Mouse (Mus musculus) spleen, postnatal 10 days (tissue): Measurements from ENCODE around the gene Mfsd8.
"Not testable (repeated sequence)": the region's sequence is repeated elsewhere in the genome, so short reads cannot be mapped to it uniquely, and the experiment has no call there.

ENCODE experiments used
- DNase-seq, 2 experiments: peaks; one replicate each; pipeline ENCODE4 v3.0.0; 2021 to 2022; ENCODE audit warnings: low spot score in 2 of 2

Mfsd8 gene

DNA sequence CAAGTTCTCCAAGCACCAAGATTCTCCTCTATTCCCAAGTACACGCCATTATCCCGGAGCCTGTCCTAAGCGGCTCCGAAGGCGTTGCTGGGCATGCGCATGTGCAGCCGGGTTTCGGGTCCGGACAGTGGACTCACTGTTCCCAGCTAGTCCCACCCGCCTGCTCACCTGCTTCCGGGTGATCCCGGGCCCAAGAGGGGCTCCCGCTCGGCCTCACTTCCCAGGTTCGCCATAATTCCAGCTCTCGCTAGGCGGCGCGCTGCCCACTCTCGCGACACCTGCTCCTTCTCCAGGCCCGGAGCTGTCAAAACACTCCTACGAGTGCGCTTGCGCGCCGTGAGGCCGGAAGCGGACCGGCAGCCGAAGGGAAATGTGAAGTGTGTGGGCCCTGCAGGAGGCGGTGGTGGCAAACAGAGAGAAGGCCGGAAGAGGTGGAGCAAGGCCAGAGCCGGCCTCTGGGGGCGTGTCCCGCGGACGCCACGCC is at the start of gene Mfsd8:
Gene Mfsd8, minus strand, starts transcription at position 414 of the 484 bp plus-strand sequence.
- DNase-seq: peak; percentile 85 to 95

DNA sequence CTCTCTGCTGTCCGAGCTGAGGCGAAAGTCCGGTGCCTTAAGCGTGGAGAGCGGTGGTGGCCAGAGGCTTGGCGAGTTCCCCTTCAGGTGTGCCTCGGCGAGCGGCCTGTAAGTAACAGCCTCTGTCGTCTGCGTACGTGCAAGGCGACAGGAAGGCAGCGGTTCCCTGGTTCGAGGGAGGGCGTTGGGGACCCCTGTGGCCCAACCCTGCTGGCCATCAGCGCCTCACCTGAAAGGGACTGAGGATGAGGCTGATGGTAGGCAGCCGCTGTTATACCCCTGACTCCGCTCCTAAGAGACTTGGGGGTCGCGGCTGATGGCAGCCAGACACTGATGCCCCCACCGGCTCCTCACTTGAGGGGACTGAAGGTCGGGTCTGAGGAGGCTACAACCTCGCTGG is 47.6 kb upstream of the Mfsd8 start:
- DNase-seq: peak; percentile 24 to 45

DNA sequence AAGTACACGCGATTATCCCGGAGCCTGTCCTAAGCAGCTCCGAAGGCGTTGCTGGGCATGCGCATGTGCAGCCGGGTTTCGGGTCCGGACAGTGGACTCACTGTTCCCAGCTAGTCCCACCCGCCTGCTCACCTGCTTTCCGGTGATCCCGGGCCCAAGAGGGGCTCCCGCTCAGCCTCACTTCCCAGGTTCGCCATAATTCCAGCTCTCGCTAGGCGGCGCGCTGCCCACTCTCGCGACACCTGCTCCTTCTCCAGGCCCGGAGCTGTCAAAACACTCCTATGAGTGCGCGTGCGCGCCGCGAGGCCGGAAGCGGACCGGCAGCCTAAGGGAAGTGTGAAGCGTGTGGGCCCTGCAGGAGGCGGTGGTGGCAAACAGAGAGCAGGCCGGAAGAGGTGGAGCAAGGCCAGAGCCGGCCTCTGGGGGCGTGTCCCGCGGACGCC is 47.2 kb upstream of the Mfsd8 start:
- peak; percentile 94 to 98 for DNase-seq

DNA sequence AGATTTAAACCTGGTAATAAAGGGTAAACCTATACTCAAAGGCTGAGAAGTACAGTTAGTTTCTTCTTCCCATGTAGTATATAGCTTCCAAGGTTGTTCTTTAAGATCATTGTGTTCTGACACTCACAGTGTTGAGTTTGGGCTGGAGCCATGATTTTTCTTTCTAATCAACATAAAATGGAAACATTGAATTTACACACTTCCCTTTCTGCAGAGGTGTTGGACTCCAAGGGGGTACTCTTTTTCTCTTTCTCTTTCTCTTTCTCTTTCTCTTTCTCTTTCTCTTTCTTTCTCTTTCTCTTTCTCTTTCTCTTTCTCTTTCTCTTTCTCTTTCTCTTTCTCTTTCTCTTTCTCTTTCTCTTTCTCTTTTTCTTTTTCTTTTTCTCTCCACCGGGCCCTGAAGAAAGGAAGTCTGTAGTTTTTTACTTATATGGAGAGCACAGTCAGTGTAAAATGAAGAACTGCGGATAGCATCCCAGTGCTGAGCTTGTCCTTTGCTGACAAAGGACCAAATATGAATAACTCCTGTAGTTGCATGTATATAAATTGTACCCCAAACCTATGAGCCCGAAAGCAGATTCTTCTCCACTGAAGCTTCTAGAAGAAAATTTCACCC is 6.5 kb upstream of the Mfsd8 start:
- not testable (repeated sequence) for DNase-seq

DNA sequence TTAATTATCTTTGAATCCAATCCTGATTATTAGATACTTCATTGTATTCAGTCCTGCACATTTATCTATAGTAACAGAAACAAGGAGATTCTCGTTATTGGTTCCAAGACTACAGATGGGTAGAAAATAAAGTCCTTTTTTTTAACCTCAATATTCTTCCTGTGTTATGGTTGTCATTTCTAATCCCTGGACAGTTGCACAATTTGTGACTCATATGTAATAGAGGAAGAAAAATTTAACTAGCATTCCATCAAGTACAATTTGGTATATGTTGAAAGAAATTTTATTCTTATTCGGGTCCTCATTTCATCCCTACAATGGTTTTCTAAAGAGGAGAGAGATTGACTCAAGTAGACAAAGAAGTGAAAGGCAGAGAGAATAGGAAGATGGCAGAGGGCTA is 1.2 kb upstream of the Mfsd8 start:
- not testable (repeated sequence) for DNase-seq

DNA sequence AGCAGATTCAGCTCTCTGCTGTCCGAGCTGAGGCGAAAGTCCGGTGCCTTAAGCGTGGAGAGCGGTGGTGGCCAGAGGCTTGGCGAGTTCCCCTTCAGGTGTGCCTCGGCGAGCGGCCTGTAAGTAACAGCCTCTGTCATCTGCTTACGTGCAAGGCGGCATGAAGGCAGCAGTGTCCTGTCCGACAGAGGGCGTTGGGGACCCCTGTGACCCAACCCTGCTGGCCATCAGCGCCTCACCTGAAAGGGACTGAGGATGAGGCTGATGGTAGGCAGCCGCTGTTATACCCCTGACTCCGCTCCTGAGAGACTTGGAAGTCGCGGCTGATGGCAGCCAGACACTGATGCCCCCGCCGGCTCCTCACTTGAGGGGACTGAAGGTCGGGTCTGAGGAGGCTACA is 332 bp upstream of the Mfsd8 start:
- peak; percentile 59 to 62 for DNase-seq

DNA sequence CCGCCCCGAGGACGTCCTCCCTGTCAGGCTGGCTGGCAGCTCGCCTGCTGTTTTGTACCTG is 101 bp upstream of the Mfsd8 start, which contains the start of gene Abhd18:
Gene Abhd18, plus strand, starts transcription at position 14 of the 61 bp plus-strand sequence.
- DNase-seq: not testable (repeated sequence)

DNA sequence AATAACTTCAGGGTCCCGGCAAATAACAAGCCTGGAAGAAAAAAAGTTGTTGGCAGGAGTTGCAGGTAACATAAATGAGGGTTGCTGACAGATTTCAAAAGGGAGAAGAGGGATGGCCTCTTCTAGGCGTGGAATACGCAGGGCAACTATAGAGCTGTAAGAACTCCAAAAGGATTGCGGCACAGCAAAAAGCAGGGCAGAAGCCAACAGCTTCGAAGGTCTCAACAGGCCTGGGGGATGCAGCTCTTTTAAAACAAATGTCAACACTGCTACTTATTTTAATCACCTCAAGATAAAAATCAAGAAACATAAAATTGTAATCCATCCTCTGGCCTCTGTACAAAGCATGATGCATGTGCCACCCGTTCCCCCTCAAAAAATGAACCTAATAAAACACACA is 1.2 kb downstream of the Mfsd8 start:
- DNase-seq: not testable (repeated sequence)

DNA sequence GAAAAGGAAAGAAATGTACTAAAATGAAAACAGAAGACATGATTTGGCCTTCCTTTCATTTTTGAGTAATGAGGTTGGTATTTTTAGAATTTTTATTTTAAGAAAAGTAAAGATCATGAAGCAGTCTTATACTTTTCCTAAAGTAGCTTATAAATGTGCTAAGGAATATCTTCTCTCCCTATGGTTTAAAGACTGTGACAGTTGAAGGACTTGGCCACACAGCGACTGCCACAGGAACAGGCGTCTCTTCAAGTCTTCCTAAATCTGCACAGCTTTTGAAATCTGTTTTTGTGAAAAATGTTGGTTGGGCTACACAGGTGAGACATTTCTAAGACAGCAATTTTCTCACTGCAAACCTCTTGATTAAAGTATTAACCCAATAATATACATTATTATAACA is 33.4 kb downstream of the Mfsd8 start:
- no peak for DNase-seq

DNA sequence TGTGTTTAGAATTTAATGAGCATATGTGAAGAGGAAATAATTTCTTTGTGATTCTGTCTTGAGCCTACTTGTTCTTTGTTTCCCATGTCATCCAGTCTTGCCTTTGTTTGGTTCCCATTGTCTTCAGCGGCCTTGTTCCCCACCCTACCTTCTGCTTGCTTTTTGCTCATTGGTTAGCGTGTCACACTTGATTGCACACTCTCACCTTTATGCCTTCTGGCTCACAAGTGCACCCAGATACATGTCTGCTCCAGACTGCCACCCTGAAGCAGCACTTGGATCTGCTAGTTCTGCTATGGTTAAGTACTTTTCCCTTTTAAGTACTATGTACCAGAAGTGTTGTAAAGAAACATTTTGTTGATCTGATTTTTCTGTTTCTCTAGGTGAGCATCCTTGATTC is 36.8 kb downstream of the Mfsd8 start:
- DNase-seq: no peak

DNA sequence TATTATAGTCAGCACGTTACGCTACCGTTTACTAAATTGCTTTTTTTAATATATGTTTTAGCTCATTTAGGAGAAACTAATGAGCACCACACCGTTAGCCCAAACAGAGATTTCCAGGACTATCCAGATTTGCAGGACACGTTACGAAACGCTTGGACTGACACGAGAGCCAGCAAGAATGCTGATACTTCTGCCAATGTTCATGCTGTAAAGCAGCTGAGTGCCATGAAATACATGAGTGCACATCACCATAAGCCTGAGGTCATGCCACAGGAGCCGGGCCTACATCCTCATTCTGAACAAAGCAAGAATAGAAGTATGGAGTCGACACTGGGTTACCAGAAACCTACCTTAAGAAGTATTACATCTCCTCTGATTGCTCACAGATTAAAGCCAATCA is 38.0 kb downstream of the Mfsd8 start:
- no peak for DNase-seq

DNA sequence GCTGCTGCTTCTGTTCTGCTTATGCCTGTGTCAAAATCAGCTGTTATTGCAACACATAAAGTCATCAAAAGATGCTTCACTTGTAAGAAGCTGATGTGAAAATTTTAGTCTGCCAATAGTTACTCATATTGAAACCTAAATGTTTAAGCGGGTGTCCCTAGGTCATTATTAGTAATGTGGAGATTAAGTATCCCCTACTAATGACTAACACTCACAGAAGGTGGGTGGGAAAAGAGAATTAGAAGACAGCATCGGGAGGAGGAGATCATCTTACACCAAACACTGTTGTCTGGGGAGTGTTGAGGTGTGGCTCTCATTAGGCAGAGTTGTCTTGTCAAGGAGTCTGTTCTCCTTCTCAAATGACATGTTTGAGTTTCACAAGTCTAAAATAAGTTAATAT is 39.8 kb downstream of the Mfsd8 start:
- no peak for DNase-seq

DNA sequence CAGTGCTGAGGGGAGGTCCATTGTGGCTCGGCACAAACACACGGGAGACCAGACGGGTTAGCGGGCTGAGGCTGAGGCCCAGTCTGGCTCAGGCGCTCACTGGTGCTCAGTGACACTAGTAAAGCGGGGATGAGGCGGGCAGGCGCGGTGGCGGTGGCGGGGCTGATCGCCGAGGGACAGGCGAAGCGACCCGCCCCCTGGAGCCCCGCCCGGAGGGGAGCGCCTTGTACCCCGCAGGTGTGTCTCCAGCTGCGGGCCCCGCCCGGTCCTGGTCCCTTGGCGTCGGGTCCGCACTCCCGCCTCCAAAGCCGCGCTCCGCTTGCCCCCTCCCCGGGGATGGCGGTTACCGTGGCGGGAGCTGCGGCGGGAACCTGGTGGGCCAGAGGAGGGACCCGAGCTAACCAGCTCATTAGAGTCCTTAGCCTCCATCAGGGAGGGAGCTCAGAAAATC is 46.3 kb downstream of the Mfsd8 start:
- DNase-seq: peak; percentile 77 to 79

DNA sequence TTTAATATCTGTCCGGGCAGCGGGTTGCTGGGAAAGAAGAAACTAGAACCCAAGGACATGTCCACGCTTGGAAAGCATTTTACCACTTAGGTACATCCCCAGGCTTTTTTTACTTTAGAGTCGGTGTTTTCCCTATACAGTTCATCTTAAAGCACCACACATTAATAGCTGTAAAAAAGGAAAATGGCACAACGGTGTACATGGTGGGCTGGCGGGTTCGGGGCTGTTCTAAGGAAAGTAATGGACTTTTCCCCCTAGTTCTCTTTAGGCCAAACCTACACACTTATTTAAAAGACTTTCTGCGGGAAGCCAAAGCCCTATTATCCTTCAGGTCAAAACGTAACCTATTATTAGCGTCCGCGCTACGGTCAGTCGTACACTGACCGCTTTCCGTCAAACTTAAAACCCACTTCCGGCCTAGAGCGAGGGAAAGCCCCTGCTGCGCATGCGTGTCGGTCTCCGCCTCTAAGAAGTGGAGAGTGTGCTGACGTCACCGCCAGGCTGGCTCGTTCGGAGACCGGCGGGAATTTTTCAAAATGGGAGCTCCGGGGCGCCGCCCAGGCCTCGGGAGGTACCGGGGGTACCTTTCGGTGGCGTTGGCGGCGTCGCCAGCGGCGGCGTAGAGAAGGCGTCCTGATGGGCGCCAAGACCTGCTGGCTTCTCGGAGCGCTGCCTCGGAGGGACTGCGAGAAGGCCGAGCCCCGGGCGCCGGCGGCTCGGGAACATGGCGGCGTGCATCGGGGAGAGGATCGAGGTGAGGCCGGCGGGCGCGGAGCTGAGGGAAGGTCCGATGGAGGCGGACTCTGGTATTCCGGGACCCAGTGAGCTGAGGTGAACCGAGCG is 46.9 kb downstream of the Mfsd8 start, which contains the start of gene Plk4:
Gene Plk4, plus strand, starts transcription at position 490 of the 843 bp plus-strand sequence.
- DNase-seq: peak; percentile 94 to 99

DNA sequence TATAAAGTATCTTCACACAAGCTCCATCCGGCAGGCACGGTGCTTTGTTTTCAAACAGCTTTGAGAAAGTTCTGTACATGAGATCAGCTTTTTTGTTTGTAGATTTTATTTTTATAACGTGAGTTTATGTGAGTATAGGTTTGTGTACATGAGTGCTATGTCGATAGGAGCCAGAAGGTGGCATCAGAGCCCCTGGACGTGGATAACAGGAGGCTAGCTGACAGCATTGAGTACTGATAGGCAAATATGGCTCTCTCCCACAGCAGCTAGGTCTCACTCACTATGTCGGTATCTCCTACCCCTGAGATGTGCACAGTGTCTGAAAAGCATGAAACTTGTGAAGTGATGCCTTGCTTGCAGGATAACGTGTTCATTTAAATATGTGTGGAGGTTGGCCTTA is 48.2 kb downstream of the Mfsd8 start:
- peak; percentile 56 to 84 for DNase-seq

DNA sequence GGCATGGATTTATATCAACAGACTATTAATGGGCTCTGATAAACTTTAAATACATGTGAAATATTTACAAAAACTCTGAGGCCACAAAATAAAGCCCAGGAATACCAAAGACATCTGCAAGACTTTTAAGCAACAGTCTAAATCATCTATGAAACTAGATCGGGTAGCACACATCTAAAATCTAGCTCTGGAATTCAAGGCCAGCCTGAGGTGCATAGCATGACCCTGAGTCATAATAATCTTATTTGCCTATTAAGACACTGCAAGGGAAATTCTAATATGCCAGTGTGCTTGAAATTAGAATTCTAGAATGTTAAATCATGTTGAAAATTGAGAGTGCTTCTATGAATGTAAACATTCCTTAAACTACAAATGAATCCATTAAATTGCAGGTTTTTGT is 48.6 kb downstream of the Mfsd8 start:
- DNase-seq: no peak

DNA sequence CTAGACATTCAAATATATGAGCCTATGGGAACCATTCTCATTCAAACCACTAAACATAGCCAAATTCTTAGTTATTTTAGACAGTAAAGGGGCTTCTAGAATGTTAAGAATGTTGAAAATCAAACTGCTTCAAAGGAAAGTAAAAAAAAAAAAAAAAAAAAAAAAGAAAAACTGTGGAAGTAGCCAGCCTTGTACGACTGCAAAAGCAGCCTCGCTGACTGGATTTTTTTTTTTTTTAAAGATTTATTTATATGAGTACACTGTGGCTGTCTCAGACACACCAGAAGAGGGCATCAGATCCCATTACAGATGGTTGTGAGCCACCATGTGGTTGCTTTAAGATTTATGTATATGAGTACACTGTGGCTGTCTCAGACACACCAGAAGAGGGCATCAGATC is 52.9 kb downstream of the Mfsd8 start:
- no peak for DNase-seq
